Mouse (Mus musculus) limb, embryonic 12.5 days (tissue): ENCODE measurements around the gene Gpc3. TPM values are rescaled to one million over a fixed set of nuclear protein-coding genes. Genes with fewer than 3 reads are reported as not detected.
A peak's percentile ranks its signal among the peaks of the same experiment; 100 is the strongest.

Experiments
- ATAC-seq: fragments of 200-750 bp; cut with Nextera tagmentation; 2 replicates; pipeline ENCODE4 v1.8.0; 2017; ENCODE audit warnings: low read depth, moderate TSS enrichment; ENCODE audit not compliant: insufficient number of reproducible peaks, insufficient read depth, low FRiP score, low TSS enrichment
- H3K27ac ChIP-seq: fragments of 300-500 bp; sonication (generic); 2 replicates; pipeline ENCODE4 v1.5.1; 2016; ENCODE audit warnings: mild to moderate bottlenecking, moderate library complexity
- H3K27me3 ChIP-seq: fragments of 300-500 bp; sonication (generic); 2 replicates; pipeline ENCODE4 v1.6.1; 2016; ENCODE audit warnings: mild to moderate bottlenecking, moderate library complexity
- H3K36me3 ChIP-seq: fragments of 300-500 bp; sonication (generic); 2 replicates; pipeline ENCODE4 v1.6.1; 2016; ENCODE audit warnings: mild to moderate bottlenecking, moderate library complexity
- H3K4me1 ChIP-seq: fragments of 300-500 bp; sonication (generic); replicated peaks from 2 replicates; pipeline ENCODE4 v1.6.1; 2016
- H3K4me2 ChIP-seq: fragments of 300-500 bp; sonication (generic); 2 replicates; pipeline ENCODE4 v1.6.1; 2016; ENCODE audit warnings: mild to moderate bottlenecking, moderate library complexity
- H3K4me3 ChIP-seq: fragments of 300-500 bp; sonication (generic); replicated peaks from 2 replicates; pipeline ENCODE4 v1.5.1; 2016; ENCODE audit warnings: mild to moderate bottlenecking
- H3K9ac ChIP-seq: fragments of 300-500 bp; sonication (generic); replicated peaks from 2 replicates; pipeline ENCODE4 v1.6.1; 2016; ENCODE audit warnings: mild to moderate bottlenecking, moderate library complexity
- H3K9me3 ChIP-seq: fragments of 300-500 bp; sonication (generic); 2 replicates; pipeline ENCODE4 v1.6.1; 2016; ENCODE audit warnings: mild to moderate bottlenecking, moderate library complexity
- WGBS: fragments of 180-500 bp; shearing (Covaris S2); methylation state at CpG from one replicate; pipeline ENCODE4 v1.1.7; 2016; 5-methylcytosine and 5-hydroxymethylcytosine counted together
- polyA plus RNA-seq: library from polyadenylated mRNA; unstranded; fragments of >200 nt; fragmentation: Nextera tagmentation; extraction: Ambion mirVana; gene quantifications from 2 replicates; pipeline ENCODE4 v1.2.1, GENCODE M21; 2016

The Gpc3 gene
- polyA plus RNA-seq, 1 experiment from 2014 or later: 1,173 TPM

GRCm38 (mm10) chrX:52626963-52627716 is 13.4 kb upstream of the Gpc3 start:
- Histone ChIP-seq H3K27ac (peak overlapping the region; percentile 89), H3K27me3 (no peaks in the 10 kb centered on the region), H3K9ac (no peak overlapping the region), H3K4me1 (peaks cover 52% of the 10 kb centered on the region), H3K9me3 (no peaks in the 10 kb centered on the region), H3K36me3 (no peaks in the 10 kb centered on the region), H3K4me2 (no peak overlapping the region), H3K4me3 (no peak overlapping the region)
- WGBS: 33% methylated on average over 6 of the region's 6 CpGs
- no peak for ATAC-seq

- Histone ChIP-seq H3K9ac (no peak overlapping the region), H3K4me1 (peaks cover 40% of the 10 kb centered on the region), H3K4me2 (peak overlapping the region; percentile 8; the same call in 1 of the 2 replicates), H3K9me3 (no peaks in the 10 kb centered on the region), H3K4me3 (no peak overlapping the region), H3K27me3 (peaks cover 10% of the 10 kb centered on the region), H3K36me3 (no peaks in the 10 kb centered on the region), H3K27ac (peak overlapping the region; percentile 59)
- no peak for ATAC-seq
- WGBS: 18% methylated on average over 3 of the region's 3 CpGs
These were observed 4.1 kb upstream of the Gpc3 start for GRCm38 (mm10) chrX:52617813-52618212.

GRCm38 (mm10) chrX:52616152-52616551 is 2.4 kb upstream of the Gpc3 start:
- Histone ChIP-seq H3K9me3 (no peaks in the 10 kb centered on the region), H3K27me3 (peaks cover 10% of the 10 kb centered on the region), H3K9ac (no peak overlapping the region), H3K4me2 (no peak overlapping the region), H3K27ac (peak overlapping the region; percentile 72), H3K4me1 (peaks cover 40% of the 10 kb centered on the region), H3K36me3 (no peaks in the 10 kb centered on the region), H3K4me3 (no peak overlapping the region)
- WGBS: 26% methylated on average over 5 of the region's 5 CpGs
- ATAC-seq: no peak

- peak overlapping the region; percentile 89 for H3K9ac ChIP-seq
- peaks cover 10% of the 10 kb centered on the region for H3K27me3 ChIP-seq
- H3K9me3 ChIP-seq: no peaks in the 10 kb centered on the region
- peak overlapping the region; percentile 60 for H3K4me2 ChIP-seq
- H3K36me3 ChIP-seq: no peaks in the 10 kb centered on the region
- peaks cover 40% of the 10 kb centered on the region for H3K4me1 ChIP-seq
- 18% methylated on average over 15 of the region's 23 CpGs for WGBS
- peak overlapping the region; percentile 68 for H3K4me3 ChIP-seq
- peak overlapping the region; percentile 94 for H3K27ac ChIP-seq
- peak; percentile 96 for ATAC-seq
These were observed 256 bp upstream of the Gpc3 start for GRCm38 (mm10) chrX:52614031-52614381.

- ATAC-seq: no peak
- 13% methylated on average over 12 of the region's 12 CpGs for WGBS
- Histone ChIP-seq H3K4me1 (peaks cover 34% of the 10 kb centered on the region), H3K27me3 (peaks cover 10% of the 10 kb centered on the region), H3K4me2 (peak overlapping the region; percentile 60), H3K27ac (peak overlapping the region; percentile 94), H3K4me3 (peak overlapping the region; percentile 68), H3K9ac (peak overlapping the region; percentile 89), H3K36me3 (no peaks in the 10 kb centered on the region), H3K9me3 (no peaks in the 10 kb centered on the region)
These were observed 944 bp downstream of the Gpc3 start for GRCm38 (mm10) chrX:52612806-52613205.

- WGBS: 19% methylated on average over 28 of the region's 28 CpGs
- Histone ChIP-seq H3K36me3 (no peaks in the 10 kb centered on the region), H3K9ac (peak overlapping the region; percentile 89), H3K4me1 (peaks cover 29% of the 10 kb centered on the region), H3K27me3 (peaks cover 10% of the 10 kb centered on the region), H3K4me3 (peak overlapping the region; percentile 68), H3K4me2 (peak overlapping the region; percentile 60), H3K27ac (peak overlapping the region; percentile 94), H3K9me3 (no peaks in the 10 kb centered on the region)
- ATAC-seq: no peak
These were observed 1.6 kb downstream of the Gpc3 start for GRCm38 (mm10) chrX:52611987-52612670.

- Histone ChIP-seq H3K4me3 (peak overlapping the region; percentile 68), H3K4me2 (peak overlapping the region; percentile 60), H3K36me3 (no peaks in the 10 kb centered on the region), H3K9ac (peak overlapping the region; percentile 89), H3K27me3 (peaks cover 10% of the 10 kb centered on the region), H3K27ac (peak overlapping the region; percentile 94), H3K9me3 (no peaks in the 10 kb centered on the region), H3K4me1 (peaks cover 24% of the 10 kb centered on the region)
- WGBS: 26% methylated on average over 3 of the region's 6 CpGs
- ATAC-seq: no peak
These were observed 2.2 kb downstream of the Gpc3 start for GRCm38 (mm10) chrX:52611541-52611940.

GRCm38 (mm10) chrX:52603143-52603542 is 10.6 kb downstream of the Gpc3 start:
- H3K4me3 ChIP-seq: no peak overlapping the region
- peaks cover 22% of the 10 kb centered on the region; the same call in 1 of the 2 replicates for H3K36me3 ChIP-seq
- no peak for ATAC-seq
- H3K4me1 ChIP-seq: peaks cover 37% of the 10 kb centered on the region
- no peak overlapping the region for H3K4me2 ChIP-seq
- H3K27ac ChIP-seq: no peak overlapping the region
- H3K27me3 ChIP-seq: no peaks in the 10 kb centered on the region
- no peaks in the 10 kb centered on the region for H3K9me3 ChIP-seq
- WGBS: 72% methylated on average over 4 of the region's 4 CpGs
- H3K9ac ChIP-seq: no peak overlapping the region

GRCm38 (mm10) chrX:52599246-52599645 is 14.5 kb downstream of the Gpc3 start:
- Histone ChIP-seq H3K36me3 (peaks cover 3% of the 10 kb centered on the region; the same call in 1 of the 2 replicates), H3K9me3 (no peaks in the 10 kb centered on the region), H3K9ac (no peak overlapping the region), H3K4me2 (no peak overlapping the region), H3K4me1 (peaks cover 34% of the 10 kb centered on the region), H3K4me3 (no peak overlapping the region), H3K27ac (no peak overlapping the region), H3K27me3 (no peaks in the 10 kb centered on the region)
- WGBS: 33% methylated on average over 1 of the region's 1 CpGs
- no peak for ATAC-seq

GRCm38 (mm10) chrX:52587671-52588070 is 26.1 kb downstream of the Gpc3 start:
- no peak overlapping the region for H3K4me3 ChIP-seq
- no peak overlapping the region for H3K9ac ChIP-seq
- no peak overlapping the region for H3K4me2 ChIP-seq
- H3K27me3 ChIP-seq: no peaks in the 10 kb centered on the region
- peaks cover 15% of the 10 kb centered on the region for H3K36me3 ChIP-seq
- no peak overlapping the region for H3K27ac ChIP-seq
- no peaks in the 10 kb centered on the region for H3K4me1 ChIP-seq
- H3K9me3 ChIP-seq: no peaks in the 10 kb centered on the region
- no peak for ATAC-seq

- no peak overlapping the region for H3K9ac ChIP-seq
- peaks cover 9% of the 10 kb centered on the region for H3K4me1 ChIP-seq
- H3K9me3 ChIP-seq: no peaks in the 10 kb centered on the region
- WGBS: 87% methylated on average over 4 of the region's 4 CpGs
- peaks cover 3% of the 10 kb centered on the region; the same call in 1 of the 2 replicates for H3K27me3 ChIP-seq
- H3K27ac ChIP-seq: no peak overlapping the region
- peaks cover 5% of the 10 kb centered on the region; the same call in 1 of the 2 replicates for H3K36me3 ChIP-seq
- ATAC-seq: no peak
- no peak overlapping the region for H3K4me3 ChIP-seq
- no peak overlapping the region for H3K4me2 ChIP-seq
These were observed 53.8 kb downstream of the Gpc3 start for GRCm38 (mm10) chrX:52559995-52560394.
